Mouse (Mus musculus): ENCODE measurements at regions not wholly inside any gene's neighbourhood (a gene's known extent, or its start where the extent isn't known, plus 50 kb on each side); places are given as distances from the start of the nearest gene placed in this dataset.

DNA sequence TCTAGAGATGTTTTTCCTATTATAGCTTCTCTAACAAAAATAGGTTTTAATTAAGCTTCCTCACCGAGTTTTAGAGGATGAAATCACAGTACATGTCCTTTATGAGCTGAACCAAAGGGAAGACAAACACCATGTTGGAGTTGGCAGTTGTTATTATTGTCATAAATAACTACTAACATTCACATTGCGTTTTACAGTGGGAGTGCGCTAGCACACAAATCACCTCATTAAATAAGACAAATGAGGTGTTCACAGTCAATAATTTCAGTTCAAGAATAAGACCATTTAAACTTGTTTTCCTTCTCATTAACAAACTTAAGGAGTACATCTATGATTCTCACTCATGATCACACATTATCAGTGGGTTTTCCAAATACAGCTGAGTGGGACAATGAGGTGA lies 96.8 kb upstream of the Ccser1 start:
- TF ChIP-seq POLR2A (IDR thresholded peaks at IDR 0.05; ENCODE audit: low read depth, low read length) (no peak), CTCF (IDR thresholded peaks at IDR 0.05; ENCODE audit: extremely low read depth, insufficient read depth, insufficient read length, insufficient replicate concordance) (no peak)

DNA sequence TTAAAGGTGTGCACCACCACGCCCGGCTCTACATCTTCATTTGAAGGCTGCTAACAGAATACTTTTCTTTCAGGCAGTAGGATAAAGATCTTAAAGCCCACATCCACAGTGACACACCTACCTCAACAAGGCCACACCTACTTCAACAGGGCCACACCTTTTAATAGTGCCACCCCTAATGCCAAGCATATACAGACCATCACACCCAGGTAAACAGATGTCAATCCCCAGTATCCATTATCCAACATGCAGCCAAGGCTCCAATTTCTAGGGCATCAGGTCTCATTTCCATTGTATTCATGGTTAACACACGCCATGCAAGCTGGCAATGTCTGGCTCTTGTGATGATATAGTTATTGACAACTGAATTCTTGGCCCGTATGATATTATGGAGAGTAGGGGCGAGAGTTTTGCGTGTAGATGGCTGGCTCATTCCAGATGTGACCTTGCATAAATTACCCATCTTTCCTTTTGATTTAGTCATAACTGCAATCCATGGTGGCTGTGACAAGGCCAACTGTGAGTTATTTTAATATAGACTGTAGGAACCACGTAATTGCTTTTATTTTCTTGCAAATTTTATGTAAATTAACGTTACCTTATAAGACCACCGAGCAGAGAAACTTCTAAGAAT lies 80.7 kb upstream of the Ccser1 start:
- WGBS = 88% methylated on average over 9 of the region's 9 CpGs
- TF ChIP-seq CTCF (IDR thresholded peaks at IDR 0.05; ENCODE audit: extremely low read depth, insufficient read depth, insufficient read length, insufficient replicate concordance) (no peak), POLR2A (IDR thresholded peaks at IDR 0.05; ENCODE audit: low read depth, low read length) (no peak)

More for the DNA sequence above, 96.8 kb upstream of the Ccser1 start:
- Histone ChIP-seq H3K4me1 (ENCODE audit: control insufficient read depth, insufficient read depth, insufficient read length) (no peaks in the 10 kb centered on the region), H3K27ac (ENCODE audit: insufficient read depth, low read length) (no peak overlapping the region), H3K4me3 (ENCODE audit: extremely low read depth, insufficient read depth, insufficient read length) (no peak overlapping the region), H3K36me3 (ENCODE audit: control insufficient read depth, insufficient read depth, low read length) (no peaks in the 10 kb centered on the region), H3K27me3 (ENCODE audit: control insufficient read depth, insufficient read depth, low read length) (no peaks in the 10 kb centered on the region)
- 91% methylated on average over 3 of the region's 3 CpGs for WGBS
- DNase-seq (ENCODE audit: low read depth in 1 of 2, low spot score in 2 of 2) = no peak

GRCm38 (mm10) chr6:61099982-61100365 lies 80.2 kb upstream of the Ccser1 start:
- 88% methylated on average over 3 of the region's 3 CpGs for WGBS
- H3K4me3 ChIP-seq (ENCODE audit: extremely low read depth, insufficient read depth, insufficient read length) = no peak overlapping the region
- H3K4me1 ChIP-seq (ENCODE audit: control insufficient read depth, insufficient read depth, insufficient read length) = peaks cover 2% of the 10 kb centered on the region
- H3K27me3 ChIP-seq (ENCODE audit: control insufficient read depth, insufficient read depth, low read length) = no peaks in the 10 kb centered on the region
- H3K36me3 ChIP-seq (ENCODE audit: control insufficient read depth, insufficient read depth, low read length) = no peaks in the 10 kb centered on the region
- no peak for TF ChIP-seq CTCF (IDR thresholded peaks at IDR 0.05; ENCODE audit: extremely low read depth, insufficient read depth, insufficient read length, insufficient replicate concordance)
- TF ChIP-seq POLR2A (IDR thresholded peaks at IDR 0.05; ENCODE audit: low read depth, low read length) = no peak
- no peak for DNase-seq (ENCODE audit: low read depth in 1 of 2, low spot score in 2 of 2)
- no peak overlapping the region for H3K27ac ChIP-seq (ENCODE audit: insufficient read depth, low read length)

More for the DNA sequence above, 80.7 kb upstream of the Ccser1 start:
- Histone ChIP-seq H3K4me3 (ENCODE audit: extremely low read depth, insufficient read depth, insufficient read length) (no peak overlapping the region), H3K36me3 (ENCODE audit: control insufficient read depth, insufficient read depth, low read length) (no peaks in the 10 kb centered on the region), H3K27me3 (ENCODE audit: control insufficient read depth, insufficient read depth, low read length) (no peaks in the 10 kb centered on the region), H3K27ac (ENCODE audit: insufficient read depth, low read length) (no peak overlapping the region), H3K4me1 (ENCODE audit: control insufficient read depth, insufficient read depth, insufficient read length) (no peaks in the 10 kb centered on the region; the same call in 1 of the 2 replicates)
- DNase-seq (ENCODE audit: low read depth in 1 of 2, low spot score in 2 of 2) = no peak

DNA sequence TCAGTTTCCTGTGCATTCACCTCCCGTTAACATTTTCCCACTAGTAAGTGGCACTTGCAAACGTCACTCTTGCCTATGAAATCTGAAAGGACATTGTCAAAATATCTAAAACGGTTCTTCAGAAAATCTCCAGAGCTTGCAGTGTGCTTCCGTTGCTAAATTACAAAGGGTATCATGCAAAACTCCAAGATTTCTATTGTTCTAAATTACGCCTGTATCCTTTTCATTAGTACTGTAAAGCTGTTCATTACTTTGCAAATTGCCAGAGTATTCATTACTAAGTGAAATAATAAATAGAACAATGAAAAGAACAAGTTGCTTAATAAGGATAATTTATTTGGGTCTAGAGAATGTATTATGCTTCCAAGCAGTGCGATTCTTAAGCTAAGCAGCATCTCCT lies 78.2 kb upstream of the Ccser1 start:
- H3K27me3 ChIP-seq (ENCODE audit: control insufficient read depth, insufficient read depth, low read length) = peaks cover 1% of the 10 kb centered on the region; the same call in 1 of the 2 replicates
- H3K4me3 ChIP-seq (ENCODE audit: extremely low read depth, insufficient read depth, insufficient read length) = no peak overlapping the region
- DNase-seq (ENCODE audit: low read depth in 1 of 2, low spot score in 2 of 2) = no peak
- no peak overlapping the region for H3K27ac ChIP-seq (ENCODE audit: insufficient read depth, low read length)
- H3K36me3 ChIP-seq (ENCODE audit: control insufficient read depth, insufficient read depth, low read length) = no peaks in the 10 kb centered on the region
- no peak for TF ChIP-seq CTCF (IDR thresholded peaks at IDR 0.05; ENCODE audit: extremely low read depth, insufficient read depth, insufficient read length, insufficient replicate concordance)
- no peak for TF ChIP-seq POLR2A (IDR thresholded peaks at IDR 0.05; ENCODE audit: low read depth, low read length)
- 86% methylated on average over 6 of the region's 6 CpGs for WGBS
- peaks cover 2% of the 10 kb centered on the region; the same call in 1 of the 2 replicates for H3K4me1 ChIP-seq (ENCODE audit: control insufficient read depth, insufficient read depth, insufficient read length)

DNA sequence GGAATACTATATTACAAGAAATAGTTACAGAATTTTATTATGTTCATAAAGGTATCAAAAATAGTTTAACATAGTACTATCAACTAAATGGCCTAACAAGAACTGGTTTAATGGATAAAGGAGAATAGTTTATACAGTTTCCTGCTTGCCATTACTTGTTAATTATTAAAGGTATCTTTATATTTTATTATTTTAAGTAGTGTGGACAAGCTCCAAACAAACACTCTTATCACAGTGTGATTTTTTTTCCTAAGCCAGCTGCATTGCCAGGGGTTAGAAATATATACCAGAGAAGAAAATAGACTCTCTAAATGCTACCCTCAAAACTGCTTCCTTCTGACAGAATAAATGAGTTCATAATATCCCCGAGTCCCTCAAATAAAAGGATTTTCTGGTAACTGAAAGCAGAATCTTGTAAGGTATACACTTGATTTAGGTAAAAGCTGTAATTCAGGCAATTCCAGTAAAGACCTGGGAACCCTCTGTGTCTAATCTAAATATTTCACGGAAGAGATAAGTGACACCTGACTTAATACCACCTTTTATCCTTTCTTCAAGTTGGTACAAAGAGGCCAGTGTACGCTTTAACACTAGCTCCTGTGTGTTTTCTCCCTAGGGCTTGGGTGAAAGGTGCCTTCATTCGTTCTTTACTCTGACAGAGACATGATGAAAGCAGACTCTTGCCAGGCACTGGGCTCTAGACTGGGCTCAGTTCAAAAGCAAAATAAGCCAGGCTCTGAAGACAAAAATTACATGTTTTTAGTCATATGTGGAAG lies 76.5 kb upstream of the Ccser1 start:
- TF ChIP-seq CTCF (IDR thresholded peaks at IDR 0.05; ENCODE audit: extremely low read depth, insufficient read depth, insufficient read length, insufficient replicate concordance) (no peak), POLR2A (IDR thresholded peaks at IDR 0.05; ENCODE audit: low read depth, low read length) (no peak)
- 89% methylated on average over 4 of the region's 4 CpGs for WGBS
- no peak for DNase-seq (ENCODE audit: low read depth in 1 of 2, low spot score in 2 of 2)
- Histone ChIP-seq H3K4me1 (ENCODE audit: control insufficient read depth, insufficient read depth, insufficient read length) (peaks cover 2% of the 10 kb centered on the region; the same call in 1 of the 2 replicates), H3K27me3 (ENCODE audit: control insufficient read depth, insufficient read depth, low read length) (peaks cover 1% of the 10 kb centered on the region; the same call in 1 of the 2 replicates), H3K27ac (ENCODE audit: insufficient read depth, low read length) (no peak overlapping the region), H3K4me3 (ENCODE audit: extremely low read depth, insufficient read depth, insufficient read length) (no peak overlapping the region), H3K36me3 (ENCODE audit: control insufficient read depth, insufficient read depth, low read length) (no peaks in the 10 kb centered on the region)

DNA sequence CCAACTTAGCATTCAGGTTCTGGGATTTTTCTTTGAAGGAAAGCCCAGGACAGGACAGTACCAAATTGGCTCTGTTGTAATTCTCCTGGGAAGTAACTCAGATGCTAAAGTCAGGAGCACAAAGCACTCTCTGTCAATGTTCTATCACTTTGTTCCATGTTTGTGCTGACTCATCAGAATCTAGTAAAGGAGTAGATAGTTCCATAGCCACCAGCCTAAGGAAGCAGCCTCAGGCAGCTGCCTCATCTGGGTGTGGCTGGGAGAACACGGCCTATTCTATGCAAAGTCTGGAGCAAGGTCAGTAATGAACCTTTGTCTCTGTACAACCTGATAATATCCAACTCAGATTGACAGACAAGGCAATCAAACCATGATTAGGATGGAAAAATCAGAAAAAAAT lies 64.9 kb upstream of the Ccser1 start:
- DNase-seq (ENCODE audit: low read depth in 1 of 2, low spot score in 2 of 2) = no peak
- Histone ChIP-seq H3K4me1 (ENCODE audit: control insufficient read depth, insufficient read depth, insufficient read length) (no peaks in the 10 kb centered on the region), H3K27me3 (ENCODE audit: control insufficient read depth, insufficient read depth, low read length) (no peaks in the 10 kb centered on the region), H3K4me3 (ENCODE audit: extremely low read depth, insufficient read depth, insufficient read length) (no peak overlapping the region), H3K36me3 (ENCODE audit: control insufficient read depth, insufficient read depth, low read length) (no peaks in the 10 kb centered on the region), H3K27ac (ENCODE audit: insufficient read depth, low read length) (no peak overlapping the region)
- TF ChIP-seq CTCF (IDR thresholded peaks at IDR 0.05; ENCODE audit: extremely low read depth, insufficient read depth, insufficient read length, insufficient replicate concordance) (no peak), POLR2A (IDR thresholded peaks at IDR 0.05; ENCODE audit: low read depth, low read length) (no peak)
- WGBS = 81% methylated on average over 1 of the region's 1 CpGs

DNA sequence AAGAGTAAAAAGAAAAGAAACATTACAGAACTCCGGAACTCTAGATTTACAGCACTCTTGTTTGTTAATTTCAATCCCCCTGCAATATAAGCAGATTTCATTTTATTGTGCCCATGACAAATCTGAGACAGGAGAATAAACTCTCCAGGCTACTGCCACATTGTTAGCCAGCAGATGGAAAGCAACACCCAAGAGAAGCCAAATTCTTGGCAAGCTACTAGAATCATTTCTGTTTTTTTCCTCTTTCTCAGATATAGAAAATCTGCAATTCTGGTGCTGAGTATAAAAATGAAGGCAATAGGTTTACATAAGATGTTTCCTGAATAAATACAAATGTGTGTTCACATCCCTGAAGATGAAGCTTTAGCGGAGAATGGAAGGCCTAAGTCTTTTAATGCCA lies 60.5 kb upstream of the Ccser1 start:
- WGBS = 69% methylated on average over 2 of the region's 2 CpGs
- TF ChIP-seq CTCF (IDR thresholded peaks at IDR 0.05; ENCODE audit: extremely low read depth, insufficient read depth, insufficient read length, insufficient replicate concordance) = no peak
- TF ChIP-seq POLR2A (IDR thresholded peaks at IDR 0.05; ENCODE audit: low read depth, low read length) = no peak

More for the DNA sequence above, 60.5 kb upstream of the Ccser1 start:
- no peak for DNase-seq (ENCODE audit: low read depth in 1 of 2, low spot score in 2 of 2)
- no peak overlapping the region for H3K4me3 ChIP-seq (ENCODE audit: extremely low read depth, insufficient read depth, insufficient read length)
- no peak overlapping the region for H3K27ac ChIP-seq (ENCODE audit: insufficient read depth, low read length)
- no peaks in the 10 kb centered on the region for H3K4me1 ChIP-seq (ENCODE audit: control insufficient read depth, insufficient read depth, insufficient read length)
- H3K36me3 ChIP-seq (ENCODE audit: control insufficient read depth, insufficient read depth, low read length) = no peaks in the 10 kb centered on the region
- no peaks in the 10 kb centered on the region for H3K27me3 ChIP-seq (ENCODE audit: control insufficient read depth, insufficient read depth, low read length)
